ENCODE assay signal across 23 mouse cellular contexts in genomic region chr16:10319914-10320569, GRCm38 (mm10). TPM values are rescaled to one million over a fixed set of nuclear protein-coding genes. Genes with fewer than 3 reads are reported as not detected.
DNase-seq lines count a peak whose midpoint lies in the region; ATAC-seq and TF ChIP-seq lines count a peak whose summit lies in the region.
"Had no signal": no experiment of that assay in that cellular context is flagged by ENCODE, and none has a peak within 500 bp of the region (broad histone marks: within the 10 kb centered on the region; RNA-seq: fewer than 3 reads in every experiment).

No protein-coding gene starts in this region.

- 42% methylated on average over 17 of the region's 17 CpGs for WGBS in heart, embryonic 16.5 days
- WGBS in intestine, postnatal 0 days: 23% methylated on average over 17 of the region's 17 CpGs

- no peaks in the 10 kb centered on the region for H3K4me1 ChIP-seq in heart, embryonic 16.5 days (ENCODE audit: control insufficient read depth, insufficient read depth, low read length)
- no peaks in the 10 kb centered on the region; the same call in 1 of the 2 replicates for H3K4me1 ChIP-seq in intestine, postnatal 0 days (replicated peaks; ENCODE audit: control insufficient read depth, insufficient read depth, low read length)
- H3K4me1 ChIP-seq: embryonic facial prominence, embryonic 13.5 days; forebrain, embryonic 15.5 days; hindbrain, embryonic 13.5 days; neural tube, embryonic 12.5 days had no signal

- no peak for ATAC-seq in heart, embryonic 16.5 days (replicated peaks; ENCODE audit: extremely low read depth, insufficient read depth, low FRiP score)
- peak; percentile 73 for ATAC-seq in intestine, postnatal 0 days
- ATAC-seq: forebrain, embryonic 15.5 days; inflammation-experienced regulatory T-cells, adult 6 months had no signal

- no peak for TF ChIP-seq CTCF in intestine, postnatal 0 days (IDR thresholded peaks at IDR 0.05; ENCODE audit: low read depth)

- H3K36me3 ChIP-seq in heart, embryonic 16.5 days (ENCODE audit: control insufficient read depth, insufficient read depth): no peaks in the 10 kb centered on the region
- H3K36me3 ChIP-seq in intestine, postnatal 0 days (ENCODE audit: control insufficient read depth, insufficient read depth): no peaks in the 10 kb centered on the region
- H3K36me3 ChIP-seq: embryonic facial prominence, embryonic 13.5 days; forebrain, embryonic 15.5 days; hindbrain, embryonic 13.5 days; lung, embryonic 15.5 days; neural tube, embryonic 12.5 days had no signal

- DNase-seq in heart, adult 9 months (ENCODE audit: low spot score in 2 of 2): no peak
- DNase-seq in kidney, postnatal 14 days: peak; percentile 61
- DNase-seq in yolk sac, embryonic 10.5 days (ENCODE audit: low spot score): peak; percentile 72
- no peak for DNase-seq in left cerebral cortex, adult 9 months (ENCODE audit: low spot score in 2 of 2)
- DNase-seq in thymus, postnatal 14 days: no peak
- DNase-seq in left cerebral cortex, adult 11 months (ENCODE audit: low spot score): no peak
- DNase-seq: adrenal gland, adult 2 months; cerebellum, adult 8-10 months; gastrocnemius, postnatal 36 days; heart, postnatal 14 days; lung, postnatal 4 days; right cerebral cortex, adult 18-20 months; thymus, postnatal 4 days had no signal

- no peak overlapping the region for H3K4me2 ChIP-seq in heart, embryonic 16.5 days (ENCODE audit: low read depth, low read length)
- peak overlapping the region; percentile 53 for H3K4me2 ChIP-seq in intestine, postnatal 0 days (replicated peaks; ENCODE audit: low read depth)
- H3K4me2 ChIP-seq: embryonic facial prominence, embryonic 13.5 days; forebrain, embryonic 15.5 days; heart, embryonic 11.5 days; hindbrain, embryonic 13.5 days; lung, embryonic 15.5 days; neural tube, embryonic 12.5 days had no signal

- no peak overlapping the region for H3K4me3 ChIP-seq in heart, embryonic 16.5 days (ENCODE audit: low read length)
- no peak overlapping the region for H3K4me3 ChIP-seq in intestine, postnatal 0 days (ENCODE audit: low read depth, low read length)
- H3K4me3 ChIP-seq: embryonic facial prominence, embryonic 13.5 days; forebrain, embryonic 15.5 days; hindbrain, embryonic 13.5 days; lung, embryonic 15.5 days; neural tube, embryonic 12.5 days had no signal

- H3K27ac ChIP-seq in heart, embryonic 16.5 days (ENCODE audit: low read length): no peak overlapping the region
- H3K27ac ChIP-seq in intestine, postnatal 0 days (ENCODE audit: low read depth, low read length): no peak overlapping the region
- H3K27ac ChIP-seq: embryonic facial prominence, embryonic 13.5 days; forebrain, embryonic 15.5 days; hindbrain, embryonic 13.5 days; liver, embryonic 14.5 days; lung, embryonic 15.5 days; neural tube, embryonic 12.5 days had no signal

- 0 out of 2 replicates have a peak overlapping the region, but pooled peaks have one; percentile 1 for H3K9ac ChIP-seq in heart, embryonic 16.5 days (ENCODE audit: low read length)
- no peak overlapping the region for H3K9ac ChIP-seq in intestine, postnatal 0 days (ENCODE audit: low read depth, low read length)
- H3K9ac ChIP-seq: embryonic facial prominence, embryonic 13.5 days; forebrain, embryonic 15.5 days; hindbrain, embryonic 13.5 days; liver, embryonic 14.5 days; lung, embryonic 15.5 days; neural tube, embryonic 12.5 days had no signal

- no peaks in the 10 kb centered on the region for H3K9me3 ChIP-seq in heart, embryonic 16.5 days (replicated peaks; ENCODE audit: control insufficient read depth, low read length)
- H3K9me3 ChIP-seq in intestine, postnatal 0 days (ENCODE audit: control insufficient read depth): no peaks in the 10 kb centered on the region
- H3K9me3 ChIP-seq: embryonic facial prominence, embryonic 13.5 days; forebrain, embryonic 15.5 days; hindbrain, embryonic 13.5 days; lung, embryonic 15.5 days; neural tube, embryonic 12.5 days had no signal

- H3K27me3 ChIP-seq in heart, embryonic 16.5 days (ENCODE audit: control insufficient read depth, insufficient read depth, low read length): peaks cover 2% of the 10 kb centered on the region; the same call in 1 of the 2 replicates
- H3K27me3 ChIP-seq in intestine, postnatal 0 days (replicated peaks; ENCODE audit: control insufficient read depth, insufficient read depth, low read length): no peaks in the 10 kb centered on the region
- H3K27me3 ChIP-seq: embryonic facial prominence, embryonic 13.5 days; forebrain, embryonic 15.5 days; lung, embryonic 15.5 days; neural tube, embryonic 12.5 days had no signal

RNA-seq across cellular contexts. Expression of gene Emp2, which starts 6.3 kb away (rescaled TPM):
- 56.9 and 64.1 TPM in 2 replicates for polyA plus RNA-seq in heart, embryonic 16.5 days (2015; fragmentation: Nextera tagmentation; extraction: Ambion mirVana)
- polyA plus RNA-seq in intestine, postnatal 0 days (2015; fragmentation: Nextera tagmentation; extraction: Ambion mirVana): 8.7 and 9.5 TPM in 2 replicates

Comparison
In these comparisons a context has a peak if more than half of its experiments do, and no peak if none do; other contexts are left out.
1. DNase-seq: peak in kidney, postnatal 14 days (single experiment) and yolk sac, embryonic 10.5 days (single experiment); none in heart, adult 9 months (0 of 2), left cerebral cortex, adult 9 months (0 of 2), thymus, postnatal 14 days (single experiment) and left cerebral cortex, adult 11 months (single experiment).